Mouse (Mus musculus): Measurements from ENCODE around the gene Gm45799.
A peak's percentile ranks its signal among the peaks of the same experiment; 100 is the strongest.

The Gm45799 gene

DNA sequence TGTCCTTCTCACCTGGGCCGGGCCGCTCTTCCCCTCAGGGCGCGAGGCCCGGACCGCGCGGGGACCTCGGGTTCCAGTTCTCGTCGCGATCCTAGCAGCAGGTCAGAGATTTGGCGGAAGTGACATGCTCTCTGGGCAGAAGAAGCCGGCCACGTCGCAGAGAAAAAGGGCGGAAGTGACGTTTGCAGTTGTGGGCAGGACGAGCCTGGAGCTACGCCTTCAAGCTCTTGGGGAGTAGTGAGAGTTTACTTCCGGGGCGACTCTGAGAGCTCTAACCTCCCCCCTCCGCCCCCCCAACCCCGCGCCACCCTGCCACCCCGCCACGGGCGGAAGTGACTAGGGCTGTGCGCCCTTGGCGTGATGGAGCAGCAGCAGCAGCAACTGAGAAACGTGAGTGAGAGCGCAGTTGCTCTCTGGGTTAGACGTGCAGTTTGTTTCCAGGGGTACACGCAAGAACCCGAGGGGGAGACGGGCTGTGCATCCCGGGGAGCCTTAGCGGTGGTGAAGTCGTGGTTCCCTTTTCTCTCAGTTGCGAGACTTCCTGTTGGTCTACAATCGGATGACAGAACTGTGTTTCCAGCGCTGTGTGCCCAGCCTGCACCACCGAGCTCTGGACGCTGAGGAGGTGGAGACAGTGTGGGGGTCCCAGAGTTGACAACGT is at the start of gene Gm45799, which contains the start of gene Arfip2:
Gm45799 (plus strand) TSS at position 320 of the 661 bp plus-strand sequence.
Arfip2 (minus strand) TSS at position 184 of the 661 bp plus-strand sequence.
- DNase-seq (ENCODE audit: low spot score): peak; percentile 95

DNA sequence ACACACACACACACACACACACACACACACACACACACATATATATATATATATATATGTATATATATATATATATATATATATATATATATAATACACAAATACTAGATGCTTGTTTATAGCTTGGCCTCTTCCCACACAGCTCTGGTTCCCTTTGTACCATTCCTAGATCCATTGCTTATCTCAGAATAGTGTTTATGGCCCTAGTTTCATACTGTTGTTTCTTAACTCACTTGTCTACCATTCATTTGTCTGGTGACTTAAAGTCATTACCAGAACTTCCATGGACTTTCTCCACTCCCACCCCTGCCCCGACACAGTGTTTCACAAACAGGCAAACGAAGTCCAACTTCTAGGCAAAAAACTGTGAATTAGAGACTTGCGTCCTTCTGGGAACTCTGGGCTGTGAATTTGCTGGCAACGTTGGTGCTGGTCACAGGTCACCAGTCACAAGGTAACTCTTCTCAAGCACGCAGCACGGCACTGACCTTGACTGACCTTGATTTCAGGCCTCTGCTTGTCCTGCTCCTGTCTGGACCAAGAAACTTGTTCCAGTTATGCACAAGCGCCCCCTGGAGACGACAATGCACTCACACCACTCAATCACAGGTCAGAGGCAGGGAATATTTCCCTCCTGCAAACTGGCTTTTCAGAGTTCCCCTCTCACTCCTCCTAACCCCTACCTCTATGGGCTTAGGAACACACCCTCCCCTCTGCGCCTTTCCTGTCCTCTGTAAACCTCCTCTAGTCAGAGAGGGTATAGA is 37.3 kb upstream of the Gm45799 start:
- DNase-seq (ENCODE audit: low spot score): peak; percentile 85

DNA sequence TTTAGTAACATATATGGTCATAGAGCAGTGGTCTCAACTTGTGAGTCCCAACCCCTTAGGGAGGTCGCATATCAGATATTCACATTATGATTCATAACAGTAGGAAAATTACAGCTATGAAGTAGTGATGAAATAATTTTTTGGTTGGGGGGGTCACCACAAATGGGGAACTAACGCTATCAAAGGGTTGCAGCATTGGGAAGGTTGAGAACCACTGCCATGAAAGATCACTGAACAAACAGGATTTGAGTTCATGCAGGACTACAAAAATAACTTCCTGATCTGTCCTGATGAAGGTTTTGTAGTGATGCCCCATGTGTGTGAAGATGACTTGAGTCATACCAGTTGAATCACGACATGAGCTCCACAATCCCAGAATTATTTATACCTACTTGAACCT is 31.9 kb upstream of the Gm45799 start:
- no peak for DNase-seq (ENCODE audit: low spot score)

DNA sequence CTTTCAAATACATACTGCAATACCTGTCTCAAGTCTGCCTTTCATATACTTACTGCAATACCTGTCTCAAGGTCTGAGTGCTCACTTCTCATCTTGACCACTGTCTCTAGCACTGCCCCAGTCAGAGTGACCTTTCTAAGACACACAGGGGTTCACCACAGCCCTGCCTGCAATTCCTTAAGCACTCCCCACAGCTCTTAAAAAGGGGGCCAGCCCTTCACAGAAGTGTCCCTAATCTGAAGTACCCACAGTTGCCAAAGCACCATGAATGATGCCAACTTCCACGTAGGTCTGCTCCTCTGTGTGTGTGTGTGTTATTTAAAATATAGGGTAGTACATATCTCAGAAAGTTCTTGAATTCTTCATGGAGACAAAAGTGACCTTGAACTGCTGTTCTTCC is 28.6 kb upstream of the Gm45799 start:
- no peak for DNase-seq (ENCODE audit: low spot score)

DNA sequence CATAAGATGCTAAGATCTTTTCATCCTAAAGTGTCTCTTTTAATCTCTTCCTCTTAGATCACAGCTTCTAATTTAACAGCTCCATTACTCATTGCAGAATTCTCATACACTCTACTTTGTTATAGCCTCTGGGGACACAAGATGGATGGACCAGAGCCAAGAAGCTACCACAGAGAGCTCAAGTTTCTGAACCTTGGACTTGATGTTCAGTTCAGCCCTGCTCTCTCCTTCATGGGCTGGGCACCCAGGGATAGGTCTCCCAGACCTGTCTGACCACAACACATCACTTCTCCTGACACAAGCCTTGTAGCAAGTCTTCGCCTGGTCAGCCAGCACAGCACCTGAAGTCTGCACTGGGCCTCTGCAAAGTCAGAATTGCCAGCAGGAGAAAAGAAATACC is 26.0 kb upstream of the Gm45799 start:
- no peak for DNase-seq (ENCODE audit: low spot score)

DNA sequence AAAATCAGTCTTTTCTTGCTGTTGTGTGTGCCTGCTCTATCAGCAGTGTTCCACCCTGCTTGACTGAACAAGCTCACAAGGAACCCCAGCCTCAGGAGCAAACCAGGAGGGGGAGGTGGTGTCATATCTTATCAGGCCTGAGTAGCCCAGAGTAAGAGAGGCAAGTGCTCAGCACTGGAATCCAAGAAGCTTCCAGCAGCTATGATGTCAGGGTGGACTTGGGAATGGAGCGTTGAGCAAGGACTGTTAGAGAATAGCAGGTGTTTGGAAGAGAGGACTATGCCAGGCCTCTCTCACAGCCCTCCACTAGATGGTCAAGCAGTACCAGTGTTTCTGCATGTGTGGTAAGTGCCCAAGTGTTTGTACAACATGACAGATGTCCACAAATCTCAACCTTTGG is 24.6 kb upstream of the Gm45799 start:
- DNase-seq (ENCODE audit: low spot score): no peak

DNA sequence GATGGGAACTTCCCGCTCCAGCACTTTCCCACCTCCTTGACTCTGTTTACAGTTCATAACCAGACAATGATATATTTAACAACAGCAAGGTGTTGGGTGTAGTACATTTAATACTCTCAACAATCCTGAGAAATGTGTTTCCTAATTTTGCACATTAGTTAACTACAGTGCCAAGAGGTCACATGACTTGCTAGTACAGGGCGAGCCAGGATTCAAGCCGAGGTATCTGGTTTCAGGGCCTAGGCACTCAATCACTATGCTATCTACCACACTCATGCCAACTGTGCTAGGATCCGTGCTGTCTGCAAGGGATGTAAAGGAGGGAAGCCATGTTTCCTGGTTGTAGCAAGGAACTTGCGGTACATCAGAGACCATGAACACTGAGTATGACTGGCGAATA is 23.8 kb upstream of the Gm45799 start:
- no peak for DNase-seq (ENCODE audit: low spot score)

DNA sequence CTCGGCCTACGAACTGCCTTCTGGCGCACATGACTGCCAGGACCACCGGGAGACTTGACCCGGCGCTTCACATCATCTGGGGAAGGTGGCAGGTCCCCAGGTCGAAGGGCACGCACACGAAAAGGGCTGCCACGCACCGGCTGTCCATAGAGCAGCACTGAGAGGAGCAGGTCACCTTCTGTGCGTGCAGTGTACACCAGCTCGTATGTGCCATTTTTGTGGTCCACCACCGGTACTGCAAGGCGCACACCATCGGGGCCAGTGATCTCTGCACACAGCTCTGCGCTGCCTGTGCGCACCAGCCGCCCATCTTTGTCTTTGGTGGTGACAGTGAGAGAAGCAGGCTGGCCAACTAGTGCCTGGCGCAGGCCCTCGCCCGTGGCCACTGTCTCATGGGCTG is 22.5 kb upstream of the Gm45799 start:
- DNase-seq (ENCODE audit: low spot score): no peak

DNA sequence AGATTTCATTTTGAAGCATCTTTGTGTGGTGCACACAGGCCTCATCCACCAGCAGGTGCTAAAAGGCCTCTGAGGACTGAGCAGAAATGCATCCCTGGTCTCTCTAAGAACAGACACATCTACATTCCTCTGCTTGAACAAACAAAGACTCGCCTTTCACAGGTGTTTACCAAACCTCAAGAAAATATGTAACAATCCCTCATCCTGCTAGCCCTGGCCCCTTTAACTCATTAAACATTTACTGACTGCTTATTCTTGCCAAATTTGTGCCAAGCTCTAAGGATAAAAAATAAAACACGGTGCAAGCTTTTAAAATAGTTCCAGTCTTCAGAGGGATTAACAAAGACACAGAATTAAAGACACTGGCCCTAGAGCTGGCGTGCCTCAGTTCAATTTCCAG is 20.7 kb upstream of the Gm45799 start:
- no peak for DNase-seq (ENCODE audit: low spot score)

DNA sequence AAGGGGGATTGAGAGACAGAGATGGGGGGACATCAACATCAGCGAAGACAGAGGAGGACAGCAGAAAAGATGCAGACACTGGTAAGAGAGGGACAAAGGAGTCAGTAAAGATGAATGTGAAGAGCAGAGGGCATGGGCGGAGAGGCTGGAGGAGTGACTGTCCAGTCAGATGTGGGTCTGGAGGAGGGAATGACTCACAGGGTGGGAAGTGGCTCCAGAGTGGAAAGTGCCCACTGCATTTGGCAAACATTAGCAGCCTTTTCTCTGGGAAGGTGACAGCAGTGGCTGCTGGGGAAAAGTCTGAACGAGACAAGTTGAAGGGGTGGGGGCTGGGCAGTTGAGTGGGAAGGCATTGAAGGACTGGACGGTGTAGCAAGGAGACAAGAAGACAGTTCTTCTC is 19.3 kb upstream of the Gm45799 start:
- DNase-seq (ENCODE audit: low spot score): no peak

DNA sequence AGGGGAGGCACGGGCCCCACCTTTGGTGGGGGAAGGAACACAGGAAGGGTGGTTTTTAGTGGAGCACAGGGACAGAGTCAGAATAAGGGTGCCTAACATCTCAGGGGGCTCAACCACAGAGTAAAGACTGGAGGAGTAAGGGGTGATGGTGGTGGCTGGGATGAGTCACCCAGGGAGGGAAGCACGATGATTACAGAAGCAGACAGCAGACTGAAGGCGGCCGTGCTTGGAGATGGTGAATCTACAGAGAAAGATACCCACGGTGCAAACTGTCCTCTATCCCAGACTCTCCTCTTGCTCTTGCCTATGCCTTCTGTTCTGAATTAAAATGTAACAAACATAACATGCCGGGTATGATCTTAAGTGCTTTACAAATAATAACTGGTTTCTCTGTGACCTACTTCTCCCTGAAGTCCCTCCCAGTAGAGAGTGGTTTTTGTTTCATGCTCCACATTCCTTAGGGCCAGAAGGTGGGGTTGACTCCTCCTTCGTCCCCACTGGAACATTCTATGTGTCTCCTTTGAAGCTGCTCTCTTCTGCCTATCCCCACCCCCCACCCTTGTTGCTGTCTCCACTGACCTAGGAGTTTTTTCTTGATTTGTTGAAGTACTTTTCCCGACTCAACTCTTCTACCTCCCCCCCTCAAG is 18.6 kb upstream of the Gm45799 start:
- DNase-seq (ENCODE audit: low spot score): no peak

DNA sequence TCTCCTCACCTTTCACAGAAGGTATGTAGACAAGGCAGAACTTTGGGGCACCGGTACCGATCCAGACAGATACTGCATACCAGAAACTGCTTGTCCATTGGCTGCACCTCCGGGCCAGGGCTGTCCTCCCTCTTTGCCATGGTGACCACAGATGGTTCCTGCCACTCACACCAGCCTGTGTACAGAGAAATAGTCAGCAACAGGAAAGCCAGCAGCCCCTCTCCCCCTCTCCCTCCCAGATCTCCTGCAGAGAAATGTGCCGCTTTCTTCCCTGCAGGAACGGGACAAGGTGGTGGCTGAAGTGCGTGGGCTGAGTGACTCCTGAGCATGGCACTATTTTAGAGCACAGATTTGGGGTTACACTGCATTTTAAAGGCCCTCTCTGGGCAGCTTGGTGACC is 15.0 kb upstream of the Gm45799 start:
- no peak for DNase-seq (ENCODE audit: low spot score)

DNA sequence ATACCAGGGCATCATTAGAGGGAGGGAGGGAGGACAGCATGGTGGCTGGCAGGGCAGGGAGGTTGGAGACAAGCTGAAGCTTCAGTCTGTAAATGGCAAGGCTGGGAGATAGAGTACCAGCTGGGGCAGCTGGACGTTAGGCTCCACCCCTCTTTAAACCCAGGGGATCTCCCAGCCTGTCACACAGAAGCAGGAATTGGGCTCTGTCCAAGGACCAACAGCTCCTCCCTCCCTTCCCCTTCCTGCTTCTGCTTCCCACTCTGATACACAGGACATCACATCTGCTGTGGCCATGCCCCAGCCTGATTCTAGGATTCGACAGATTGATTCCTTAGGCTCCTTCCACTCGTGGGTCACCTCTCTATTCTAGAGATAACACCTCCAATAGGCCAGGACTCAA is 11.7 kb upstream of the Gm45799 start:
- no peak for DNase-seq (ENCODE audit: low spot score)

DNA sequence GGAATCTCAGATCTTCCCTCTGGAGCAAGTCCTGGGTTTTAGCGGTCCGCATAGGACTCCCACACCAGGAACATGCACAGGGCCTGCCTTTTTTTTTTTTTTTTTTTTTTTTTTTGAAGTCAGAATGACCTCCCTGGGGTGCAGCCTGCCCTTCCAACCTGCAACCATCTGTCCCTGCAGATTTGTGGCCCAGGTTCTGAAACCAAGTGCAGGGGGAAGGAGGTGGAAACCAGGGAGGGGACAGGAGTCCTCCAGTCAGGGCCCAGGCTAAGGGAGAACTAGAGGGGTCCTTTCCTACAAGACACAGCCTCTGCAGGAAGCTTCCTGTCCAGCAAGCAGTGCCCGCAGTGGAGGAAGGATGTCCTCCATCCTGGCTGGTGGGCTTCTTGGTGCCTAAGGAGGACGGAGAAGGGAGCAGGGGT is 7.8 kb upstream of the Gm45799 start:
- no peak for DNase-seq (ENCODE audit: low spot score)

DNA sequence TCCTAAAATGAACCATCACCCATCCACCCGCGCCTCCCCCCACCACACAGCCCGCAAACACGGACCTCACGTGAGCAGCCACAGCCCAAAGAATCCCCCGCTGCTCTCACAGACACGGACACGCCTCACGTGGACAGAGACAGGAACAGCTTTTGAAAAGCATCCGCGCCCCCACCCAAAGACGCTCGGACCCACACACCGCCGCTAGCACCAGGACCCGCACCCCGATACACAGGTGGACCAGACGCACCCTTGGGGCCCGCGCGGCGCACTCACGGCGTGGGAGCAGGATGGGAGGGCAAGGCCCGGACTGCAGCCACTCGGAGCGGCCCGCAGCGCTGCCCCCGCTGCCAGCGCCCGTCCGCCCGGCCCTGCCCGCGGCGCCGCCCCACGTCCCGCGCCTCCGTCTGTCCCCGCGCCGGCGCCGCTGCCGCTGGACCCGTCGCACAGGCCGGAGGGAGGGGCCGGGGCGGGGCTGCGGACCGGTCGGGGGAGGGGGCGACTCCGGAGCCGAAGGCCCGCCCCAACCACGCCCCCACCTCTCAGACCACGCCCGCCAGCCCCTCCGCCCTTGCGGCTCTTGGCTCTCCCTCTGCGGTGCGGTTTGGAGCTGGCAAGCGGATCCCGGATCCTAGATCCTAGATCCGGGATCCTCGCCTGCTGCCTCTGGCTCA is 7.1 kb upstream of the Gm45799 start, which contains the start of gene Trim3:
Trim3 (minus strand) TSS at position 445 of the 674 bp plus-strand sequence.
- peak; percentile 97 for DNase-seq (ENCODE audit: low spot score)

DNA sequence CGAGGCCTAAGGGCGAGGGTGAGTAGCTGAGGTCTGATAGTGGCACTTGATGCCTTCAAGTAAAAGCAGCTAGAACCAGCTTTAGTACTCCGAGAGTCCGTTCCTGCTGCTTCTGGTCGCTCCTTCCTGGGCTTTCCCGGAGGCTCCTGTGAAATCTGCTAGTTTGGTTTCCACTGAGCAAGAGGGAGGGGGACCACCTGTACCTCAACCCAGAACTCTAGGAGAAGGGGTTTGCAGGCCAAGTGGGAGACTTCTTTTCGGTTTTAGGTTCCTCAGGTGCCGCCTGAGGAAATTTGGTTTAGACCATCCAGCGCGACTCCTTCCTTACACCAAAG is 6.6 kb upstream of the Gm45799 start:
- no peak for DNase-seq (ENCODE audit: low spot score)

DNA sequence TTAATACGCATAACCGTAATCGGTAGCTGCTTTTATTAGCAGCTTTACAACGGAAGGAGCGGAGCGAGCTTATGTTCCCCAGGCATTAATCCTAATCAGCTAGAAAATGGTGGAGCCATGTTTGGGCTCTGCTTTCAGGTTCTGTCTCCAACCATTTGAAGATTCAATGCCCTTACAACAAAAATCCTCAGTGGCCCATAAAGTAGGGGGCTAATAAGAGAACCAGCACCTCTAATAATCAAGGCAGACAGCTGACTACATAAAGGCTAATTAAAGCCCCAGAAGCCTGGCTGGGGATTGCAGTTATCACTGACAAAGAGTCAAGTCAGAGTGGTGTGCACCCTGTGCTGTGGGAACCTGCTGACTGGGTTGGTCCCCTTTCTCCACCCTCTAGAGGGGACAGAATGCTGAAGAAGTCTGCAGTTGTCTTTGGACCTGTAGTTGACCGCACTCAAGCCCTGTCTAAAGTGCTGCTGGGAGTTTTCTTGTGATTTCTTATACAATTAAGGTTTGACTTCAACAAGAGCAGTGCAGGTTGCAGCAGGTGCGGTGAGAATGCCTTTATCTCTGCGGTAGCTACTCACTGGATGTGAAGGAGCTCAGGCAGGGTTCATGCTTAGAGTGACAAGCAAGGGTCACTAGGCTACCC is 6.0 kb upstream of the Gm45799 start:
- no peak for DNase-seq (ENCODE audit: low spot score)

DNA sequence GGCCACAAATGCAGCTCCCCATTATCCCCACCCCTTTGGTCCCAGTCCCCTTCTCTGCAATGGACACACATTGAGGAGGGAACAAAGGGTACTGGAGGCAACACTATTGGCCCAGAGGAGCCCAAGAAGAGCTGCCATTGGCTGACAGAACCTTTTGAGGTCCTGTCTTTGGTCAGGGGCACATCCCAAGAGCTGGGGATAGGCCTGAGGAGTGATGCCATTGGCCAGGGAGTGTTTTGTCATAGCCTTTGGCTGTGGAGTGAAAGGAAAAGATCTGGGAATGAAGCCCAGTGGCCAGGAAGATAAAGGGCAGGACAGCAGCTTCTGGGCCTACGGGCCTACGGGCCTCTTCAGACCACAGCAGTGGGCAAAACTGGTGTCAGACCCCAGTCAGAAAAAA is 4.6 kb upstream of the Gm45799 start:
- DNase-seq (ENCODE audit: low spot score): no peak

DNA sequence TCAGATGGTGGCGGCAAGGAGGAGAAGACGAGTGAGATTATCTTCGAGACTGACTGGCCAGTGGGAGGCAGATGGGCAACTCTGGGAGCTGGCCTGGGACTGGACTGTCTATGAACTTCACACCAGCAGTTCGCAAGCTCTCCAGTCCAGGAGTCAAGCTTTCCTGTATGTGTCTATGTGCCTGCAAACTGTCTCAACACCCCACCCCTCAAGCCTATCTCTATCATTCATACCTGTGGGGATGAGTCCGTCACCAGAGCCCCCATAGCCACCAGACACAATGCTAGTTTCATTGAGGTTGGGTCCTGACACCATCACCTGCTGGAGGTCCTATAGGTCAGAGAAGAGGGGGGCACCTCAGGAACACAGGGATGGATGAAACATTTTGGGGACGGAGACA is 1.6 kb upstream of the Gm45799 start:
- no peak for DNase-seq (ENCODE audit: low spot score)

DNA sequence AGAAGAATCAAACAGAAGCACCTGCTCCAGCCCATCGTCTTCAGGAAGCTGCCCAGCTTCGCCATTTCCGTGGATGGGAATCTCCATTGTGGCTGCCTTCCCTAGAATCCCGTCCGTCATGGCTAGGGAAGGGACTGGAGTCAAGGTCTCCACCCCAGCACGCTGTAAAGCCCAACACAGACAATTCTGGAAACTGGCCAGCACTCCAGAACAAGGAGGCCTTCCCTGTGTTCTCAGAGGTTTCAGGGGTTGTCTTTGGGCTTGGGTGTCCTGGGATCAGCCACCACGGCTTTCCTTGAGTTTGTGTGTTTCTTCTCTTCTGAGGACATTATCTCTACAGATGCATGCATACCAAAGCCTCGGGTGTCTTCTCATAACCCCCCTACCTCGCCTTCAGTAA is 1.0 kb upstream of the Gm45799 start:
- peak; percentile 70 for DNase-seq (ENCODE audit: low spot score)

DNA sequence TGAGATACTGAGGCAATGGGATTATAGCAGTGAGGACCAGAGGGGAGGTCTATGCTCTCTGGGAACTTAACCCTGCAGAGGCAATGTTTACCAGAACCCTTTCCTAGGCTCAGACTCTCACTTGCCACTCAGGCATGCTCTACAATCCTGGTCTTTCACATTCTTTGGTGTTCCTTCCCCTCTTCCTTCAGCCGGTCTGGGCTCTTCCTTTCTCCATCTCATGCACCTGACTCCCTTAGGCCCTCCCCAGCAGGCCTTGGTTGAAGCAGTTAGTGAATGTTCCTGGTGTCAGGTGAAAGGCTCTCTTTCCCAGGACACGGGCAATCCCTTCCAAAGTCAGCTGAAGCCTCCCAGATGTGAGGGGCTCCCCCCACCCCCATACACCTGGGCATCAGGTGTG is 596 bp upstream of the Gm45799 start, which contains the start of gene Timm10b:
Timm10b (plus strand) TSS at position 301 of the 400 bp plus-strand sequence.
- no peak for DNase-seq (ENCODE audit: low spot score)

DNA sequence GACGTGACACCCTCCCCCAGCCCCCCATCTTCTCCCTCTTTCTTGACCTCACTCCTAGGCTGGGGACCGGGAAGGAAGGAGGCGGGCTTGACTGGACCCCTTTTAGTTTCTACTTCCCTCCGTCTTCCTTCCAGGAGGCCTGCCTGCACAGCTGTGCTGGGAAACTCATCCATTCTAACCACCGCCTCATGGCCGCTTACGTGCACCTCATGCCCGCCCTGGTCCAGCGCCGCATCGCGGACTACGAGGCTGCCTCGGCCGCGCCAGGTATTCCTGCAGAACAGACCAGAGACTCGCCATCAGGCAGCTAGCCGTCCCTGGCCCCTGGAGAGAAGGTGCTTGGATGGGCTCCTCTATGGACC is 523 bp downstream of the Gm45799 start:
- DNase-seq (ENCODE audit: low spot score): no peak
